ENCODE assay signal across 8 mouse cellular contexts in the genomic region with DNA sequence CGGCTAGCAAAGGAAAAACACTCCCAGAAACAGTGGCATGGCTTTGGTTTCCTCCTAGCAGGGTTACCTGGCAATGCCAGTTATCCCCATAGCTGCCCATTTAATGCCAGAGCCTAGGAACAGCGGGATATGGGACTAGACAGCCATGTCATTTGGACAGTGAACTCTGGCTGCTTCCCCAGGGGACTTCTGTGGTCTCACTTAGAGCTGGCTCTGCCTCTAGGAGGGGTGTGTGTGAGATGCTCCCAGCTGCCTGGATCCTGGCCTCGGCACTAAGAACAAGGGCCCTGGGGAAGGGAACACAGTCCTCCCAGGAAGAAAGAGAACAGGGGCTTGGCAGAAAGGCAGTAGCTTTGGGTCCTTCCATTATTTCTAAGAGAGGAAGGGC.
A peak's percentile ranks its signal among the peaks of the same experiment; 100 is the strongest.
DNase-seq lines count a peak whose midpoint lies in the region; ATAC-seq and TF ChIP-seq lines count a peak whose summit lies in the region.

No protein-coding gene starts in this region.

- WGBS in limb, embryonic 13.5 days = 23% methylated on average over 3 of the region's 3 CpGs

- intact Hi-C loops in gastrocnemius, adult 2 months (cut with DNase I) = no loop called here

- H3K27ac ChIP-seq in gastrocnemius, adult 2 months = no peak overlapping the region; the same call in 1 of the 2 replicates
- no peak overlapping the region for H3K27ac ChIP-seq in limb, embryonic 13.5 days

- DNase-seq in gastrocnemius, adult 2 months = no peak
- DNase-seq in gastrocnemius, postnatal 25 days = no peak
- peak; percentile 49 for DNase-seq in right cerebral cortex, postnatal 4 days
- DNase-seq in right cerebral cortex, postnatal 36 days (ENCODE audit: low spot score in 2 of 2) = no peak
- no peak for DNase-seq in thymus, postnatal 10 days (ENCODE audit: low spot score in 2 of 2)
- no peak for DNase-seq in lung, postnatal 4 days
- DNase-seq in spleen, adult 18-20 months = no peak

- peak overlapping the region; percentile 58 for H3K4me3 ChIP-seq in gastrocnemius, adult 2 months
- peak overlapping the region; percentile 58 for H3K4me3 ChIP-seq in limb, embryonic 13.5 days

- ATAC-seq in limb, embryonic 13.5 days (ENCODE audit: low FRiP score, low read depth) = no peak

- H3K4me2 ChIP-seq in limb, embryonic 13.5 days (replicated peaks) = peak overlapping the region; percentile 81

- H3K9ac ChIP-seq in limb, embryonic 13.5 days = peak overlapping the region; percentile 79

- no peaks in the 10 kb centered on the region for H3K27me3 ChIP-seq in limb, embryonic 13.5 days

- no peaks in the 10 kb centered on the region for H3K9me3 ChIP-seq in limb, embryonic 13.5 days

- H3K4me1 ChIP-seq in limb, embryonic 13.5 days = peaks cover 33% of the 10 kb centered on the region

- TF ChIP-seq CTCF in gastrocnemius, adult 2 months (IDR thresholded peaks at IDR 0.05) = no peak

- H3K36me3 ChIP-seq in limb, embryonic 13.5 days = no peaks in the 10 kb centered on the region
